Mouse (Mus musculus) lung, adult 18-20 months (tissue): ENCODE data around the gene Olfr1233.

Experiments
- DNase-seq, 2 experiments: peaks; one replicate each; pipeline ENCODE4 v3.0.0; 2022; ENCODE audit warnings: mixed read lengths in 2 of 2

Olfr1233 gene

DNA sequence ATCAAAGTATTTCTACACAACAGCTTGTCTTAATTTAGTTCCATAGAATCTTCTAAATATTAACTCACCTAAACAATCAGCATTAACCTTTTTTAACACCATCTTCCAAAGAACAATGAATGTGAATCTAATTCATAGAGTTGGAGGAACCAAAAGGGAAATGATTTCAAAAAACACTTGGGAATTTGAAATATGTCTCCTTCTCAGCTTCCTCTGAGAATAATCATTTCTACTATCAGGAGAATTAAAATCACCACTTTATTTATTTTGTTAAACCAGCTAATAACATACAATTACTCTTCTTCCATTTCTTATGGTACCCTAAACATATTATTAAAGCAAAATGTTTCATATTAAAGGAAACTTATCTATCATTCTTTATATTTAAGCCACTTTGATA lies at the start of gene Olfr1233:
TSS of gene Olfr1233 (minus strand) at position 101 of the 400 bp plus-strand sequence.
- no peak for DNase-seq

DNA sequence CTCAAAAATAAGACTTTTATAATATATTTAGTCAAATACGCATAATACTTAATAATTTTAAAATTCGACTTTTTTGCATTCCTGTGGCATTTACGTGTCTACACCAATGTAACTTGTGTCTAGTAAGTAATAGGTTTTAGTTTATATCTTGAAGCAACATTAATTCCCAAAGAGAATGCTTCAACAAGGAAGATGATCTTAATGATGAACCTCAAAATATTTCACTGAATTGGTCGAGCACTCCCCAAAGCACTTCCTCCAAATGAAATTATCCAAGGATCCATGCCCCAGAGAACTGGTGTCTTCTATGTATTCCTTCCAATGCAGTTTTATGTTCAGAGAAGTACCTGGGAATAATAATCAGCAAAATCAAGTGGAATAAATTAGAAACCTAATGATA lies 22.6 kb upstream of the Olfr1233 start, which contains the start of gene Olfr1234:
TSS of gene Olfr1234 (minus strand) at position 101 of the 400 bp plus-strand sequence.
- DNase-seq: no peak

DNA sequence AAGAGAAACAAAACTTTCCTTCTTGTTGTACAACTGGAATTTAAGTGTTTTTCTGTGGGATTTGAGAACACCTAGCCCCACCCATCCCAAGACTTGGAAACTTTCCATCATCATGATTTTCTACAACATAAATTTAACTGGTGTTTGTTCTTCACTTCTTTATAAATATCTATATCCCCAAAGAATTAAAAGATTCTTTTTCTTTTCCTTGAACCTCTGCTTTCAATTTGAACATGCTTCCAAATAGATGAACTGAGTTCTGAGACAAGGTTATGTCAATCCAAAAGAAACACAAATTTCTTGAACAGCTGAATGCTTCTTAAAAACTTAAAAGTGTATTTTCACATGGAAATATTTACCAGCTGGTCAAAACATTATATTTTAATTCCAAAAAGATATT lies 12.6 kb downstream of the Olfr1233 start, which contains the start of gene Olfr1232:
TSS of gene Olfr1232 (minus strand) at position 101 of the 400 bp plus-strand sequence.
- no peak for DNase-seq

DNA sequence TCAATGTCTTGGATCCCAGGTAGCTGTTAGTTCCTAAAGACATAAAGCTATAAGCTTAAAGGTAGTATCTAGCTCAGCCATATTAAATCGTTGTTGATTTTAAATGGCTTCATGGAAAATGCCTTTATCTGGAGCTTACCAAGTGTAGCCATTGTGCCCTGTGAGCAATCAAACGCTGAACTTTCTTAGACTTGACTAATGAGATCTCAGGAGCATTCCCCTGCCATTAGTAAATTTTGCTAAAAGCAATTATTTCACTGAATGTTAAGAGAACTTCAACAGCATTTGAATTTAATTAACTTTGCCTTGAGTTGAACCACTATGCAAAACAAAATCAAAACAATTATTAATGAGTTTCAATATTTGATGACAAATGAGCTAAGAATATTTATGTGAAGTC lies 35.2 kb downstream of the Olfr1233 start, which contains the start of gene Olfr1231:
TSS of gene Olfr1231 (minus strand) at position 101 of the 400 bp plus-strand sequence.
- no peak for DNase-seq

DNA sequence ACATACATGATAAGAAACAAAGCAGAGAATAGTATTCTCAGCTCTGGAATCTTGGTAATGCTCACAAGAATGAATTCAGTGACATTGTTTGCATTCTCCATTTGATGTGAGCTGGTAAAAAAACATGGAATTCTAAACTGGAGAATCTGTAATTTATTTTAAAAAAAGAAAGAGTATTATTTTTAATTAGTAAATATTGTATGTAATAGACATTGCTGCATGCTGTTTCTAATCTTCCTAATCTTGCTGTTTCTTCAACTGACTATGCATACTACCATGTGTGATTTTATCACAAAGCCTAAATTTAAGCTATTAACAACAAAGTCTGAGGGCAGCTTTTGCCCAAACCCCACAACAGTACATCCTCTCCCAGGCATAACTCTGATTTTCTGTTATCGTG lies 45.0 kb downstream of the Olfr1233 start, which contains the start of gene Olfr1230:
TSS of gene Olfr1230 (minus strand) at position 101 of the 400 bp plus-strand sequence.
- DNase-seq: no peak

DNA sequence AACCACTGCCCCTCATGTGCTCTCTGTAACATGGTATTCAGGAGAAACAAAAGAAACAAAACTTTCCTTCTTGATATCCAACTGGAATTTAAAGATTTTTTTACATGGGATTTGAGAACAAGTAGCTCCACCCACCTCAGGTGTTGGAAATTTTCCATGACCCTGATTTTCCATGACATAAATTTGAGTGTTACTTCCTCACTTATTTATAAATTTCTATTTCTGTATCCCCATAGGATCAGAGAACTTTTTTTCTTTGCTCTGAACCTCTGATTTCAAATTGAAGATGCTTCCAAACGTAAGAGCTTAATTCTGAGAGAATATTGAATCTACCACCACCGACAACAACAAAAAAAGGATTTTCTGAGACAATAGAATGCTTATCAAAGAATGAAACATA lies 54.3 kb downstream of the Olfr1233 start, which contains the start of gene Olfr1229:
TSS of gene Olfr1229 (minus strand) at position 101 of the 400 bp plus-strand sequence.
- DNase-seq: no peak
